Mouse (Mus musculus): ENCODE data around the gene Olfr129.

DNA sequence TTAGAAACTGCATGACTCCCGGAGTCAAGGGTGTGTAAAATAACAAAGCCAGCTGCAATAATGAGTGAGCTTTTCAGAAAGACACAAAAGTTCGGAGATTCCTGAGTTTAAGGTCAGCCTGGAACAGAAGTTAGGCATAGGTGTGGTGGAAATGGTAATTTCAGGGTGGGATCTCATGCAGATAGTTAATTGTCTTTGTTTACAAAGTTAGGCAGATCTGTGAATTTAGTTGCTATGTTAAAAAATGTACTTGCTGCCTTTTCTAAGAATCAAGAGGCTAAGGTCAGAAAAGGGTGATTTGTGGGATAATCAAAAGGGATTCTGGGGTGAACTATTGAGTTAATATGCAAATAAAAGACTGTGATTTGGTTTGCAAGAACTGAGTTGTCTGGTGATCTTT, 43.5 kb downstream of the Olfr129 start:
- TF ChIP-seq CTCF (IDR thresholded peaks at IDR 0.05; ENCODE audit: insufficient read depth, low read depth, low read length) (no peak), POLR2A (IDR thresholded peaks at IDR 0.05; ENCODE audit: insufficient read depth, low read depth, low read length) (no peak)
